Comparison of ENCODE assay signal across 23 mouse cellular contexts in the genomic region with DNA sequence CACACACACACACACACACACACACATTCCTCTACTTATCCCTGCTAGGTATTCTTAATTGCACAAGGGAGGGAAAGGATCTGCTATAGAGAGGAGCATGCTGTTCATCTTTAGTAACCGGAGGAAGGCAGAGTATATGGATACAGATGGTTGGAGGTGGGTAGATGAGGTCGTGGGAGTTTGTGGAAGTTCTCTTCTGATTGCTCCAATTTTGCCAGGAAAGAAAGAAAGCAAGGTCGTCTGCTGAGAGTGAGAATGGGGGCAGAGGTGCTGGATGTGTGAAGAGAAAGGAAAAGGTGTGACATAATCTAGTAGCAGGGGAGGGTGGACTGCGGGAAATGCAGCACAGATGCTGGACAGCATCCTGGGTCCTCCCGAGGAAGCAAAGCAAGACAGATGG. TPM values are rescaled to one million over a fixed set of nuclear protein-coding genes. Genes with fewer than 3 reads are reported as not detected.
DNase-seq lines count a peak whose midpoint lies in the region; ATAC-seq lines count a peak whose summit lies in the region.
"Had no signal": no experiment of that assay in that cellular context is flagged by ENCODE, and none has a peak within 500 bp of the region (broad histone marks: within the 10 kb centered on the region; RNA-seq: fewer than 3 reads in every experiment).

No protein-coding gene starts in this region.

- no peak for ATAC-seq in megakaryocyte progenitor cell, adult 5-6 weeks (replicated peaks; ENCODE audit: poor library complexity)
- ATAC-seq in monocyte, adult 5-6 weeks (replicated peaks; ENCODE audit: insufficient number of reproducible peaks, low FRiP score, low TSS enrichment, poor library complexity, severe bottlenecking) = no peak
- ATAC-seq: CD4-positive, CD25-positive, alpha-beta regulatory T cell, adult 4 months; forebrain, embryonic 15.5 days; Patski had no signal

- intact Hi-C loops in left cerebral cortex, postnatal 36 days (cut with DNase I) = no loop called here

- peak; percentile 50 for DNase-seq in layer of hippocampus, adult 11-12 months (ENCODE audit: low spot score)
- no peak for DNase-seq in layer of hippocampus, postnatal 25 days (ENCODE audit: extremely low spot score in 1 of 2, low spot score in 1 of 2)
- DNase-seq in brain, adult 2 months (ENCODE audit: low read depth, low spot score) = peak; percentile 87
- DNase-seq in layer of hippocampus, postnatal 14 days (ENCODE audit: low spot score in 2 of 2) = peak; percentile 11 to 31
- DNase-seq in left cerebral cortex, postnatal 36 days (ENCODE audit: low spot score in 2 of 2) = peak; percentile 50 to 63
- DNase-seq: adrenal gland, postnatal 10 days; cerebellum, adult 11-12 months; cerebellum, postnatal 14 days; heart, postnatal 14 days; kidney, adult 9 months; kidney, postnatal 25 days; liver, embryonic 13.5 days; lung, embryonic 14.5 days; lung, postnatal 4 days; thymus, postnatal 14 days had no signal

RNA-seq across cellular contexts. Expression of a gene that starts 51.8 kb away (rescaled TPM):
- under 1 TPM; 0.31 to 0.37 TPM for total RNA-seq in layer of hippocampus, postnatal 25 days (2021)
- under 1 TPM; 0.19 to 0.28 TPM for total RNA-seq in layer of hippocampus, postnatal 14 days (2021)
- under 1 TPM; 0.75 to 0.76 TPM for total RNA-seq in left cerebral cortex, postnatal 36 days (2021)
- not detected in 2 replicates for total RNA-seq in megakaryocyte progenitor cell, adult 5-6 weeks (2015)
- 0.25 TPM in 1 of 2 replicates, not detected in the other for total RNA-seq in megakaryocyte progenitor cell, adult 5-6 weeks (2017)
- total RNA-seq in monocyte, adult 5-6 weeks (2017) = not detected in 3 replicates
- total RNA-seq: ES-E14; gastrocnemius, adult 18-20 months; gastrocnemius, postnatal 4 days; heart, postnatal 14 days had no signal

Comparison
In these comparisons a context has a peak if more than half of its experiments do, and no peak if none do; other contexts are left out.
1. DNase-seq: peak in layer of hippocampus, adult 11-12 months (single experiment), brain, adult 2 months (single experiment), layer of hippocampus, postnatal 14 days (2 of 2) and left cerebral cortex, postnatal 36 days (2 of 2); none in layer of hippocampus, postnatal 25 days (0 of 2).